ENCODE assay signal across 8 mouse cellular contexts in the genomic region with DNA sequence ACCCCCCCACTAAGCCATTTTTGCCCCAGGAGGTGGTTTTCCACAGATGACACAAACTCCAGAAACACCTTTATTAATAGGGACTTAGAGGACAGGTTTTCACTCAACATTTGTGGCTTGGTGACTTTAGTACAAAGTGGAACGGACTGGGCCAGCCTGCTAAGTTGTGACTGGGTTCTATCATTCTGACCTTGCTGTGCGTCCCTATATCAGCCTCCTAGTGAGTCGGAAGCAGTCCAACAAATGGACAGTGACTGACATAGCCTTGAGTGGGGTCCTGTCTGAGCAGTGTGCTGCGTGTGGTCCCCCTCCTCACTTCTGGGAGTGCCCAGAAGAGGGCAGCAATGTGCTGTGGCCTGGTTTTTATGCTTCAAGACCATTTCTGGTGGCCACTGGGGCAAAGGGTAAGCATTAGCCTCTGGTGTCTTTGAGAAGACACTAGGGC. TPM values are rescaled to one million over a fixed set of nuclear protein-coding genes. Genes with fewer than 3 reads are reported as not detected.
DNase-seq lines count a peak whose midpoint lies in the region; ATAC-seq and TF ChIP-seq lines count a peak whose summit lies in the region.

No protein-coding gene starts in this region.

- 0 out of 2 replicates have a peak, but pooled peaks cover 8% of the 10 kb centered on the region for H3K27me3 ChIP-seq in heart, embryonic 10.5 days (ENCODE audit: insufficient read depth, poor library complexity, severe bottlenecking)
- H3K27me3 ChIP-seq in Patski = no peaks in the 10 kb centered on the region
- no peaks in the 10 kb centered on the region for H3K27me3 ChIP-seq in midbrain, embryonic 11.5 days (ENCODE audit: control insufficient read depth, insufficient read depth, low read length)

- 1% methylated on average over 4 of the region's 4 CpGs for WGBS in heart, embryonic 10.5 days
- WGBS in midbrain, embryonic 11.5 days = 0% methylated on average over 4 of the region's 4 CpGs

- ATAC-seq in Patski = no peak
- peak; percentile 17; the same call in 1 of the 2 replicates for ATAC-seq in midbrain, embryonic 11.5 days (ENCODE audit: low FRiP score)

- H3K36me3 ChIP-seq in heart, embryonic 10.5 days = peaks cover 26% of the 10 kb centered on the region
- H3K36me3 ChIP-seq in midbrain, embryonic 11.5 days (ENCODE audit: control insufficient read depth, insufficient read depth, low read length) = no peaks in the 10 kb centered on the region

- POLR2A ChIA-PET in Patski (lab: Charles Lee) = no interaction called here

- in situ Hi-C loops in Patski (cut with MboI; ENCODE audit: low pct_unique_long_range_greater_than_20kb) = loop anchor here (5.0 kb wide), 1 partner anchor 47 kb away; no protein-coding TSS in a partner anchor

- peak overlapping the region; percentile 91 for H3K4me2 ChIP-seq in midbrain, embryonic 11.5 days

- H3K4me3 ChIP-seq in heart, embryonic 10.5 days = peak overlapping the region; percentile 92
- H3K4me3 ChIP-seq in midbrain, embryonic 11.5 days (ENCODE audit: low read depth, low read length) = peak overlapping the region; percentile 61

- intact Hi-C loops in heart, postnatal 10 days (cut with DNase I) = loop anchor here (5.0 kb wide), 1 partner anchor 47 kb away; no protein-coding TSS in a partner anchor

- peak overlapping the region; percentile 88 for H3K27ac ChIP-seq in heart, embryonic 10.5 days
- H3K27ac ChIP-seq in midbrain, embryonic 11.5 days (ENCODE audit: low read depth, low read length) = peak overlapping the region; percentile 55; the same call in 1 of the 2 replicates

- TF ChIP-seq CTCF in Patski (IDR thresholded peaks at IDR 0.05) = peak; percentile 89

- peaks cover 63% of the 10 kb centered on the region for H3K4me1 ChIP-seq in heart, embryonic 10.5 days
- peaks cover 34% of the 10 kb centered on the region for H3K4me1 ChIP-seq in midbrain, embryonic 11.5 days (ENCODE audit: control insufficient read depth, insufficient read depth, low read length)

- no peak for DNase-seq in heart, embryonic 10.5 days (ENCODE audit: low spot score)
- DNase-seq in heart, adult 11 months = no peak
- no peak for DNase-seq in Patski (ENCODE audit: low read depth, low spot score)
- peak; percentile 85 for DNase-seq in embryo, embryonic 11 days
- peak; percentile 61 to 80 for DNase-seq in heart, postnatal 10 days
- DNase-seq in kidney, postnatal 4 days = peak; percentile 83 to 86
- DNase-seq in midbrain, embryonic 11.5 days (ENCODE audit: low spot score, missing footprints) = peak; percentile 98
- DNase-seq in testis, postnatal 10 days (ENCODE audit: low spot score) = peak; percentile 80

- H3K9me3 ChIP-seq in heart, embryonic 10.5 days = no peaks in the 10 kb centered on the region
- H3K9me3 ChIP-seq in midbrain, embryonic 11.5 days (ENCODE audit: control insufficient read depth, low read length) = no peaks in the 10 kb centered on the region

- CTCF ChIA-PET in Patski (lab: Charles Lee) = interaction anchor here (1.2 to 1.8 kb wide), 3 partner anchors 9 to 54 kb away, joined by 4 to 5 read pairs (median 4); no protein-coding TSS in a partner anchor

- H3K9ac ChIP-seq in midbrain, embryonic 11.5 days (ENCODE audit: low read length) = peak overlapping the region; percentile 79

RNA-seq across cellular contexts. Expression of a gene that starts 1.3 kb away (rescaled TPM):
- polyA plus RNA-seq in heart, embryonic 10.5 days (2016; fragmentation: Nextera tagmentation; extraction: Ambion mirVana) = 93.5 and 95.9 TPM in 2 replicates
- polyA plus RNA-seq in Patski (2021) = 154 TPM
- 10 to 100 TPM; 75.9 to 77.9 TPM for total RNA-seq in heart, postnatal 10 days (2021)
- polyA plus RNA-seq in midbrain, embryonic 11.5 days (2014; fragmentation: Nextera tagmentation; extraction: Ambion mirVana) = 67.1 and 80.8 TPM in 2 replicates

RNA-seq across cellular contexts. Expression of a gene that starts 5.0 kb away (rescaled TPM):
- 1.3 and 2.3 TPM in 2 replicates for polyA plus RNA-seq in heart, embryonic 10.5 days (2016; fragmentation: Nextera tagmentation; extraction: Ambion mirVana)
- polyA plus RNA-seq in Patski (2021) = 0.40 TPM
- total RNA-seq in heart, postnatal 10 days (2021) = under 1 TPM; 0.32 to 0.45 TPM
- 1.8 and 2.2 TPM in 2 replicates for polyA plus RNA-seq in midbrain, embryonic 11.5 days (2014; fragmentation: Nextera tagmentation; extraction: Ambion mirVana)

RNA-seq across cellular contexts. Expression of a gene that starts 20.6 kb away (rescaled TPM):
- 12.3 and 13.9 TPM in 2 replicates for polyA plus RNA-seq in heart, embryonic 10.5 days (2016; fragmentation: Nextera tagmentation; extraction: Ambion mirVana)
- 41.0 TPM for polyA plus RNA-seq in Patski (2021)
- 10 to 100 TPM; 60.1 to 72.2 TPM for total RNA-seq in heart, postnatal 10 days (2021)
- 11.9 and 18.5 TPM in 2 replicates for polyA plus RNA-seq in midbrain, embryonic 11.5 days (2014; fragmentation: Nextera tagmentation; extraction: Ambion mirVana)

RNA-seq across cellular contexts. Expression of a gene that starts 40.6 kb away (rescaled TPM):
- polyA plus RNA-seq in heart, embryonic 10.5 days (2016; fragmentation: Nextera tagmentation; extraction: Ambion mirVana) = 0.71 and 1.4 TPM in 2 replicates
- polyA plus RNA-seq in Patski (2021) = 1.0 TPM
- under 1 TPM; 0.48 to 0.52 TPM for total RNA-seq in heart, postnatal 10 days (2021)
- polyA plus RNA-seq in midbrain, embryonic 11.5 days (2014; fragmentation: Nextera tagmentation; extraction: Ambion mirVana) = 5.5 and 6.2 TPM in 2 replicates

RNA-seq across cellular contexts. Expression of a gene that starts 50.2 kb away (rescaled TPM):
- polyA plus RNA-seq in heart, embryonic 10.5 days (2016; fragmentation: Nextera tagmentation; extraction: Ambion mirVana) = 22.3 and 22.7 TPM in 2 replicates
- polyA plus RNA-seq in Patski (2021) = 23.1 TPM
- total RNA-seq in heart, postnatal 10 days (2021) = 10 to 100 TPM; 11.6 to 12.9 TPM
- polyA plus RNA-seq in midbrain, embryonic 11.5 days (2014; fragmentation: Nextera tagmentation; extraction: Ambion mirVana) = 28.9 and 30.3 TPM in 2 replicates

Comparison
In these comparisons a context has a peak if more than half of its experiments do, and no peak if none do; other contexts are left out.
1. DNase-seq: peak in embryo, embryonic 11 days (single experiment), heart, postnatal 10 days (2 of 2), kidney, postnatal 4 days (2 of 2), midbrain, embryonic 11.5 days (single experiment) and testis, postnatal 10 days (single experiment); none in heart, embryonic 10.5 days (single experiment), heart, adult 11 months (single experiment) and Patski (single experiment).